Mouse (Mus musculus) heart, embryonic 16.5 days (tissue): Measurements from ENCODE around the gene Acads. TPM values are rescaled to one million over a fixed set of nuclear protein-coding genes. Genes with fewer than 3 reads are reported as not detected.
"Not testable (repeated sequence)": the region's sequence is repeated elsewhere in the genome, so short reads cannot be mapped to it uniquely, and the experiment has no call there.

Experiments used
- ATAC-seq: fragments of 200-750 bp; cut with Nextera tagmentation; replicated peaks from 2 replicates; pipeline ENCODE4 v1.8.0; 2017; ENCODE audit warnings: moderate number of reproducible peaks; ENCODE audit not compliant: insufficient read depth, low FRiP score; ENCODE audit errors: extremely low read depth
- H3K27ac ChIP-seq: fragments of 300-500 bp; sonication (generic); 2 replicates; pipeline ENCODE4 v1.5.1; 2014; ENCODE audit warnings: mild to moderate bottlenecking, low read length, control low read depth, moderate library complexity
- H3K27me3 ChIP-seq: fragments of 300-500 bp; sonication (generic); 2 replicates; pipeline ENCODE4 v1.6.1; 2014; ENCODE audit warnings: low read length, mixed read lengths; ENCODE audit not compliant: control insufficient read depth, insufficient read depth
- H3K36me3 ChIP-seq: fragments of 300-500 bp; sonication (generic); 2 replicates; pipeline ENCODE4 v1.6.1; 2014; ENCODE audit not compliant: control insufficient read depth, insufficient read depth
- H3K4me1 ChIP-seq: fragments of 300-500 bp; sonication (generic); 2 replicates; pipeline ENCODE4 v1.6.1; 2014; ENCODE audit warnings: low read length, mixed read lengths; ENCODE audit not compliant: control insufficient read depth, insufficient read depth
- H3K4me2 ChIP-seq: fragments of 300-500 bp; sonication (generic); 2 replicates; pipeline ENCODE4 v1.6.1; 2014; ENCODE audit warnings: low read depth, mild to moderate bottlenecking, control low read depth, low read length
- H3K4me3 ChIP-seq: fragments of 300-500 bp; sonication (generic); 2 replicates; pipeline ENCODE4 v1.5.1; 2014; ENCODE audit warnings: mild to moderate bottlenecking, control low read depth, low read length
- H3K9ac ChIP-seq: fragments of 300-500 bp; sonication (generic); 2 replicates; pipeline ENCODE4 v1.6.1; 2014; ENCODE audit warnings: low read length, control low read depth
- H3K9me3 ChIP-seq: fragments of 300-500 bp; sonication (generic); replicated peaks from 2 replicates; pipeline ENCODE4 v1.6.1; 2016; ENCODE audit warnings: low read length; ENCODE audit not compliant: control insufficient read depth
- WGBS: fragments of 180-500 bp; shearing (Covaris S2); extraction: QIAGEN DNeasy Blood & Tissue Kit; methylation state at CpG from one replicate; pipeline ENCODE4 v1.1.7; 2014; 5-methylcytosine and 5-hydroxymethylcytosine counted together
- polyA plus RNA-seq: library from polyadenylated mRNA; unstranded; fragments of >200 nt; fragmentation: Nextera tagmentation; extraction: Ambion mirVana; gene quantifications from 2 replicates; pipeline ENCODE4 v1.2.1, GENCODE M21; 2015

Gene Acads
- polyA plus RNA-seq, 1 experiment from 2014 or later: 140 TPM

- Histone ChIP-seq H3K4me1 (peaks cover 51% of the 10 kb centered on the region), H3K4me3 (no peak overlapping the region), H3K9me3 (peaks cover 5% of the 10 kb centered on the region), H3K27me3 (no peaks in the 10 kb centered on the region), H3K36me3 (peaks cover 33% of the 10 kb centered on the region), H3K4me2 (peak overlapping the region; percentile 14; the same call in 1 of the 2 replicates), H3K27ac (peak overlapping the region; percentile 40), H3K9ac (peak overlapping the region; percentile 41; the same call in 1 of the 2 replicates)
- no peak for ATAC-seq
- WGBS: 25% methylated on average over 8 of the region's 8 CpGs
Observed at GRCm38 (mm10) chr5:115152132-115152956, 33.2 kb upstream of the Acads start.

GRCm38 (mm10) chr5:115151457-115151856 lies 32.3 kb upstream of the Acads start:
- peaks cover 42% of the 10 kb centered on the region for H3K36me3 ChIP-seq
- peaks cover 45% of the 10 kb centered on the region for H3K4me1 ChIP-seq
- no peak overlapping the region for H3K4me3 ChIP-seq
- 79% methylated on average over 13 of the region's 13 CpGs for WGBS
- H3K27ac ChIP-seq: no peak overlapping the region
- peaks cover 5% of the 10 kb centered on the region for H3K9me3 ChIP-seq
- no peak for ATAC-seq
- no peak overlapping the region for H3K9ac ChIP-seq
- H3K27me3 ChIP-seq: no peaks in the 10 kb centered on the region
- no peak overlapping the region for H3K4me2 ChIP-seq

DNA sequence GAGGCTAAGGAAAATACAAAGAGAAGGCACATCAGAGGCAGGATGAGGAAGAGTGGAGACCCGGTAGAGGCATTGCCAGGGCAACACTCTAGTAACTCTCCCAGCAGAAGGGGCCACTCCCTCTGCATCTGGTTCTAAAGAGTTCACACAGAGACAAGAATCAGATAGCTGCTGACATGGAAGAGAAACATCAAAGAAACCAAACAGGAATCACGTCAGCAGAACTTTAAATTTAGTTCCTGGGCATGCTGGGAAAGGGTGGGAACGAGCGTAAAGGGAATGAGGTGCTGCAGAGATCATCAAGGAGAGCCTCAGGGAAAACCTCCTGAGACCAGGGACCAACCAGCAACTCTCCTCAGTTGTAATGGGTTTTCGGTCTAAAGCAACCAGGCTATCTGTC lies 31.8 kb upstream of the Acads start:
- no peak for ATAC-seq
- peaks cover 5% of the 10 kb centered on the region for H3K9me3 ChIP-seq
- H3K4me1 ChIP-seq: peaks cover 41% of the 10 kb centered on the region
- H3K36me3 ChIP-seq: peaks cover 45% of the 10 kb centered on the region
- no peak overlapping the region for H3K27ac ChIP-seq
- H3K9ac ChIP-seq: no peak overlapping the region
- 65% methylated on average over 5 of the region's 5 CpGs for WGBS
- no peak overlapping the region for H3K4me2 ChIP-seq
- no peak overlapping the region for H3K4me3 ChIP-seq
- no peaks in the 10 kb centered on the region for H3K27me3 ChIP-seq

DNA sequence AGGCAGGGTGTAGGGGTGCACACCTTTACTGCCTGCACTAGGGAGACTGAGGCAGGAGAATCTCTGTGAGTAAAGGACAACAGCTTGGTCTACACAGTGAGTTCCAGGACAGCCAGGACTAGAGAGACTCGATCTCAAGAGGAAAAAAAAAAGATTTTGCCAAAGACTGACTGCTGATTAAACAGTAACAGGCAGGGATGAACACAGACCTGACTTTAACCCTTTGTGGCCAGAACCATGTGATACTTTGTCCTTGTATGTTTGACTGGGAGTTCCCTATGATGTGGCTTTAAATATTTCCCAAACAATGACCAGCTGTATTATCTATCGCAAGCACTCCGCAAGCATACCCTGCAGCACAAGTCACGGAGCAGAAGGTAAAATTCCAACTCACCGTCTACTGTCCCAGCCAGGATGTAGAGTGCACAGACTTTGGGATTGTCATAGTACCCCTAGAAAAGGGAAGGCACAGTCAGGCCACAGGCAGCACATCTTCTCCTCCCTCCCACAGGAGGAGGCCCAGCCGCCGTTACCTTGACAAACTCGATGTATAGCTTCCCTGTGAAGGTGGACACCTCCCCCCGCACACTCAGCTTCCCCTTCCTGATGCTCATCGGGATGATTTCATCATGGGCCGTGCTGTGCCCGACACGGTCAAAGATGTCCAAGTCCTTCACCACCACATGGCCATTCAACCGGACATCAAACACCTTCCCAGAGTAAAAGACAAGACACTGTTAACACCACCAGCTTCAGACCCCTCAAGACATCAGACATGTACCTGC lies 30.7 kb upstream of the Acads start:
- 94% methylated on average over 14 of the region's 14 CpGs for WGBS
- Histone ChIP-seq H3K27ac (no peak overlapping the region), H3K9me3 (peaks cover 5% of the 10 kb centered on the region), H3K4me2 (no peak overlapping the region), H3K36me3 (peaks cover 48% of the 10 kb centered on the region), H3K4me1 (peaks cover 30% of the 10 kb centered on the region), H3K27me3 (no peaks in the 10 kb centered on the region), H3K9ac (no peak overlapping the region), H3K4me3 (no peak overlapping the region)
- no peak for ATAC-seq

GRCm38 (mm10) chr5:115148872-115149271 lies 29.7 kb upstream of the Acads start:
- not testable (repeated sequence) for H3K27me3 ChIP-seq, H3K4me3 ChIP-seq, H3K27ac ChIP-seq, H3K9ac ChIP-seq, H3K9me3 ChIP-seq, ATAC-seq, H3K4me2 ChIP-seq
- no CpG with 5 or more reads among the region's 1 CpGs for WGBS
- Histone ChIP-seq H3K36me3 (peaks cover 53% of the 10 kb centered on the region), H3K4me1 (peaks cover 22% of the 10 kb centered on the region)

DNA sequence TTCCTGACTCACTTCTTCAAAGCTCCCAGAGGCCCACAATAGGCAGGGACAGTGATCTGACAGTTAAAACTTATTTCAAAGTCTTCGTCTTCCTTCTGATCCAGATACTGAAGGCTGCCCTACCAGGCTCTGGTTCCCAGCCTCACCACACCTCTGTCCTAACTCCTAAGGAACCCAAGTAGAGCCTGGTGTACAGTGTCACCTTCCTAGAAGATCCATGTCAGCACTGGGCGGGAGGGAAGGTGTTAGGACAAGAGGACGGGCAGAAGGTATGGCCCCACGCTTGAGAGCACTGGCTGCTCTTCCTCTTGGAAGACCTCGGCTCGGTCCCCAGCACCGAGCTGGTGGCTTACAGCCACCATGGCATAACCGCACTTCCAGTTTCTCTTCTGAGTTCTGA lies 29.2 kb upstream of the Acads start:
- Histone ChIP-seq H3K4me2 (no peak overlapping the region), H3K9me3 (peaks cover 5% of the 10 kb centered on the region), H3K36me3 (peaks cover 53% of the 10 kb centered on the region), H3K27ac (no peak overlapping the region), H3K4me3 (no peak overlapping the region), H3K9ac (no peak overlapping the region), H3K4me1 (peaks cover 17% of the 10 kb centered on the region), H3K27me3 (no peaks in the 10 kb centered on the region)
- no peak for ATAC-seq
- 93% methylated on average over 8 of the region's 8 CpGs for WGBS

DNA sequence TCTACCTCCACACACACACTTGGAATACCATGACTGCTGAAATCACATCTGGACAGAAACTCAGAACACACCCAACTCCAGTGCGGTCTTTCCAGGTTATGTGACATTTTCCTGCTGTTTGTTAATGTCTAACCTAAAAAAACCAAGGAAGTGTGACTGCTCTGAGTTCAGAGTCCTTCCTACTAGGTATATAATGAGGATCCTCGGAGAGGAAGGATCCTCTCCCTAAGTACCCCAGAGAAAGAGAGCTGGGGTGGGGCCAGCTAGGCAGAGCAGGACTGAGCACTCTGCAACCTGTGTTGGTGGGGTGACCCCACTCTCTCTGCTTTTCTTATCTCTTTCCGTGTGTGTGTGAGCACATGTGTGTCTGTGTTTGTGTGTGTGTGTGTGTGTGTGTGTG lies 28.2 kb upstream of the Acads start:
- H3K27ac ChIP-seq: no peak overlapping the region
- 78% methylated on average over 3 of the region's 3 CpGs for WGBS
- H3K4me1 ChIP-seq: peaks cover 7% of the 10 kb centered on the region
- no peak for ATAC-seq
- H3K36me3 ChIP-seq: peaks cover 55% of the 10 kb centered on the region
- H3K27me3 ChIP-seq: no peaks in the 10 kb centered on the region
- no peak overlapping the region for H3K9ac ChIP-seq
- no peak overlapping the region for H3K4me2 ChIP-seq
- H3K9me3 ChIP-seq: peaks cover 5% of the 10 kb centered on the region
- no peak overlapping the region for H3K4me3 ChIP-seq

GRCm38 (mm10) chr5:115146747-115147130 lies 27.6 kb upstream of the Acads start:
- Histone ChIP-seq H3K4me2 (no peak overlapping the region), H3K9ac (no peak overlapping the region), H3K4me1 (0 out of 2 replicates have a peak, but pooled peaks cover under 1% of the 10 kb centered on the region), H3K4me3 (no peak overlapping the region), H3K36me3 (peaks cover 55% of the 10 kb centered on the region), H3K27ac (no peak overlapping the region), H3K9me3 (peaks cover 5% of the 10 kb centered on the region), H3K27me3 (no peaks in the 10 kb centered on the region)
- no peak for ATAC-seq
